Mouse (Mus musculus) olfactory bulb, adult 2 months (tissue): ENCODE results near the gene Dnase1l1. TPM values are rescaled to one million over a fixed set of nuclear protein-coding genes. Genes with fewer than 3 reads are reported as not detected.

Experiments
- H3K27ac ChIP-seq: fragments of 200-500 bp; 2 replicates; pipeline ENCODE4 v1.5.1; 2012; ENCODE audit warnings: low read depth, low read length; ENCODE audit not compliant: insufficient read depth
- H3K4me1 ChIP-seq: fragments of 200-500 bp; 2 replicates; pipeline ENCODE4 v1.6.1; 2012; ENCODE audit warnings: low read length; ENCODE audit not compliant: control insufficient read depth, insufficient read depth
- H3K4me3 ChIP-seq: fragments of 200-500 bp; 2 replicates; pipeline ENCODE4 v1.5.1; 2012; ENCODE audit warnings: mild to moderate bottlenecking, low read depth, low read length, moderate library complexity; ENCODE audit not compliant: insufficient read depth
- CTCF ChIP-seq: fragments of 200-500 bp; IDR thresholded peaks from 2 replicates; pipeline ENCODE4 v1.5.1; 2012; ENCODE audit warnings: low read depth, mild to moderate bottlenecking, low read length, moderate library complexity; ENCODE audit not compliant: insufficient read depth
- POLR2A ChIP-seq: fragments of 200-500 bp; IDR thresholded peaks from 2 replicates; pipeline ENCODE4 v1.6.1; 2012; ENCODE audit warnings: mild to moderate bottlenecking, low read depth, low read length, moderate library complexity; ENCODE audit not compliant: insufficient read depth
- WGBS: fragments of 180-500 bp; shearing (Covaris S2); methylation state at CpG from one replicate; pipeline ENCODE4 v1.1.7; 2018; 5-methylcytosine and 5-hydroxymethylcytosine counted together
- polyA plus RNA-seq: library from polyadenylated mRNA; stranded (reverse); fragments of >200 nt; gene quantifications from 2 replicates; pipeline ENCODE4 v1.2.4, GENCODE M21; 2012; ENCODE audit warnings: low replicate concordance; ENCODE audit not compliant: missing spikeins, insufficient read depth, insufficient read length

Gene Dnase1l1
- polyA plus RNA-seq, 1 experiment, result not detected

- H3K4me1 ChIP-seq, result no peaks in the 10 kb centered on the region
- TF ChIP-seq CTCF, result no peak
- no peak for TF ChIP-seq POLR2A
- H3K4me3 ChIP-seq, result no peak overlapping the region
- WGBS, result 76% methylated on average over 1 of the region's 1 CpGs
- H3K27ac ChIP-seq, result no peak overlapping the region
These were observed 16.2 kb upstream of the Dnase1l1 start for GRCm38 (mm10) chrX:74298348-74298747.

DNA sequence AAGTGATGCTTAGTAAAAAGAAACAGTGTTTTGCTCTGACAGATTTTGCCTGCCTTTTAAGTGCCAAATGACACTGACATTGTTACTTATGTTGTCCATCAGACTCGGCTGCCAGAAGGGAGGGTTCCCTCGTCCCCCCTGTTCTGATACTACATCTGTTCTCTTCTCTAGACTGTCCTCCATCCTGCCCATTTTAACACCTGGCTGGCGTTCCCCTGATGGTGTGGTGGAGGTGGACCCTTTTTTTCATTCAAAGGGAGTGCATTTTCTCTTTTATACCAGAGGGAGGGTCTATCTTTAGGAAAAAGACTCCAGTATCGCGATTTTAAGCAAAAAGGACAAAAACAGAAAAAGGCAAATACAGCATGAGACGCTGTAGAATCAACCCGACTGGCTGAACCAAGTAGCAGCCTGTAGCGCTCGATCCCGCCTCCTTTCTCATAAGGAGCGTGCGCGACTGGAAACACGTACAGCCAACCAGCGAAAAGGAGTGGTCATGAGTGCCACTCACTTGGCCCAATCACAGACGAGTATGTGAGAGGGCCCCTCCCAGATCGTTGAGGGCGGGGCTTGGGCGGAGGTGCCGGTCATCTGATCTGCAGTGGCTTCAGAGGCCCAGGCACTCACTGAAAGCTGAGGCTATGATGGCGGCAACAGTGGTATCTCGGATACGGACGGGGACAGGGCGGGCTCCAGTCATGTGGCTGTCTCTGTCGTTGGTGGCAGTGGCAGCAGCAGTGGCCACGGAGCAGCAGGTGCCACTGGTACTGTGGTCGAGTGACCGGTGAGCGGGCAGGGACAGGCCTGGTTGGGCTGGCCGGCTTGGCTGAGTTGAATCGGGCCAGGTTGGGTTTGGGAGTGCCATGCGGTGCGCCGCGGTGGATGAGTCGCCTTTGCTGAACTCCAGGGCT, 14.7 kb upstream of the Dnase1l1 start, which contains the start of gene Atp6ap1:
Atp6ap1 (plus strand) TSS at position 560 of the 911 bp plus-strand sequence.
- WGBS, result 12% methylated on average over 36 of the region's 37 CpGs
- Histone ChIP-seq H3K4me3 (peak within 1 kb of the TSS; percentile 77), H3K27ac (peak within 1 kb of the TSS; percentile 62; the same call in 1 of the 2 replicates), H3K4me1 (no peaks in the 10 kb centered on the region)
- no peak for TF ChIP-seq CTCF
- peak; percentile 59; the same call in 1 of the 2 replicates for TF ChIP-seq POLR2A

GRCm38 (mm10) chrX:74293431-74293830, 11.3 kb upstream of the Dnase1l1 start:
- Histone ChIP-seq H3K4me1 (no peaks in the 10 kb centered on the region), H3K4me3 (no peak overlapping the region), H3K27ac (no peak overlapping the region)
- TF ChIP-seq CTCF (no peak), POLR2A (no peak)
- WGBS, result 71% methylated on average over 4 of the region's 4 CpGs

DNA sequence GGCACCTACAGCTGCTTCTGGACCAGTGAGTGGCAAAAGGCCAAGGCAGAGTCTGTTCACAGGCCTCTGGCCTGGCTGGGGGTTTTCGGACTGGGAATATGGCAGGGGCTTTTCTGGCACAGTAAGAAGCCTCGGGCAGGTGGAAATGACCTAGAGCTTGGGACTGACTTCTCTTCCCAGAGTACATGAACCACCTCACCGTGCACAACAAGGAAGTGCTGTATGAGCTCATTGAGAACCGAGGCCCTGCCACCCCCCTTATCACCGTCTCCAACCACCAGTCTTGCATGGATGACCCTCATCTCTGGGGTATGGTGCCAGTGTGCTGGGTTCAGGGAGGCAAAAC, 928 bp upstream of the Dnase1l1 start:
- Histone ChIP-seq H3K4me3 (peak overlapping the region; percentile 79), H3K27ac (peak overlapping the region; percentile 75; the same call in 1 of the 2 replicates), H3K4me1 (peaks cover 15% of the 10 kb centered on the region)
- TF ChIP-seq CTCF (no peak), POLR2A (no peak)
- 25% methylated on average over 5 of the region's 5 CpGs for WGBS

- no peak; the same call in 1 of the 2 replicates for TF ChIP-seq POLR2A
- Histone ChIP-seq H3K4me3 (peak overlapping the region; percentile 79), H3K27ac (peak overlapping the region; percentile 75), H3K4me1 (peaks cover 15% of the 10 kb centered on the region)
- WGBS, result 15% methylated on average over 39 of the region's 39 CpGs
These were observed 406 bp upstream of the Dnase1l1 start for GRCm38 (mm10) chrX:74282395-74283091.

GRCm38 (mm10) chrX:74281041-74281731, 951 bp downstream of the Dnase1l1 start:
- 15% methylated on average over 14 of the region's 14 CpGs for WGBS
- Histone ChIP-seq H3K4me1 (peaks cover 15% of the 10 kb centered on the region), H3K27ac (no peak overlapping the region), H3K4me3 (peak overlapping the region; percentile 79)
- TF ChIP-seq CTCF (no peak), POLR2A (no peak)

- Histone ChIP-seq H3K4me1 (peaks cover 5% of the 10 kb centered on the region), H3K4me3 (no peak overlapping the region), H3K27ac (no peak overlapping the region)
- no peak for TF ChIP-seq POLR2A
- TF ChIP-seq CTCF, result no peak
- 75% methylated on average over 8 of the region's 8 CpGs for WGBS
These were observed 4.2 kb downstream of the Dnase1l1 start for GRCm38 (mm10) chrX:74277916-74278315.

GRCm38 (mm10) chrX:74273422-74274322, 8.5 kb downstream of the Dnase1l1 start:
- WGBS, result 38% methylated on average over 10 of the region's 10 CpGs
- no peak overlapping the region for H3K4me3 ChIP-seq
- TF ChIP-seq POLR2A (no peak), CTCF (no peak)
- no peak overlapping the region for H3K27ac ChIP-seq
- H3K4me1 ChIP-seq, result no peaks in the 10 kb centered on the region
